Mouse (Mus musculus) thymus, postnatal 36 days (tissue): ENCODE data around the gene Adam23.

Source experiments
- DNase-seq, 2 experiments: peaks; one replicate each; pipeline ENCODE4 v3.0.0; 2022; ENCODE audit warnings: mixed read lengths in 2 of 2

Gene Adam23

GRCm38 (mm10) chr1:63445656-63446046, at the start of gene Adam23:
Gene Adam23 (plus strand): TSS chr1:63445891.
- DNase-seq, result peak in 1 of 2 experiments; percentile 5

- no peak for DNase-seq
Observed at GRCm38 (mm10) chr1:63401130-63401529, 44.6 kb upstream of the Adam23 start.

DNA sequence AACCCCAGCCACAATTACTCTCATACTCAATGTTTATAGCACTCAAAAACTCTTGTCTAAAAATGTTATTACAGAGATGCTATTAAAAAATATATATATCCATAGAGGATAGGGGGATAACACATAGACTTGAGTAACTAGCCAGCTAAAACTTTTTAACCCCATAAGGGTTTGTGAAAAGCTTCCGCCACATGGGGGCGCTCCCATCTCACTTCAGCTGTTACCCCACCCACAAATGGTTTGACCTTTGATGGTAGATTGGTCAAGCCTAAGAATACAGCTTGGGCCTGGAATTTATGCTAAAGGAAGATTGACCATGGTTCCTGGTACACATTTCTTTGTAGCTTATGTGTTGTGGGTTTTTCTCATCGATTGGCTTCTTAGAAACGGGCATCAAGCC, 42.1 kb upstream of the Adam23 start:
- peak; percentile 5 to 6 for DNase-seq

DNA sequence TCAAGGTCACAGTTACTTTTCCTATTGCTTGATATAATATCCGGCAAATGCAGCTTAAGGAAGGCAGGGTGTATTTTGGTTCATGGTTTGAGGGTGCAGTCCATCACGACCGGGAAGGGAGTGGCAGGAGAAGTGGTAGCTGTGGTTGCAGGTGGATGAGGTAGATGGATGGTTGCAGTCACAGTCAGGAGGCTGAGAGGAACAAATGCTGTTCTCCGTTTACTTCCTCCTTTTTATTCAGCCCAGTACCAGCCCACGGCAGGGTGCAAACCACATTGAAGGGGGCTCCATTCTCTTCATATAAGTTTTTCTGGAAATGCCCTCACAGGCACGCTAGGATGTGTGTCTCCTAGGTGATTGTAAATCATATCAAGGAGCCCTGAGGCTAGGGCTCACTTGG, 37.3 kb upstream of the Adam23 start:
- no peak for DNase-seq

DNA sequence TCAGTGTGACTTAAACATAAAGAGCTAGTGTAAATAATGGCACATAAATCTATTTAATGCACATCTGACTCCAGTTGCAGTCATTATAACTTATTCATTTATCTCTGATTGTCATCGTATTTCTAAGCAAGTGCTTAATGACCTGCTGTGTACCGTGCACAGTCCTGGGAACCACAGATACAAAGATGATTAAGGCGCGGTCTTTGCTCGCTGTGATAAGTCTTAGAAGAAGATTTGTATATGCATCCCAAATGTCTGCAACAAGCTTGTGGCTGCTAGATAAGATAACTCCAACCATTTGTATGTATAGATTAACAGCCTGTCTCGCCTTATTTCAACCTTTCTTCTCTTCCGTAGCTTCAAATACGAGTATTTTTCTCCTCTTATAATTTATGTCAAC, 27.2 kb upstream of the Adam23 start:
- DNase-seq, result no peak

- no peak for DNase-seq
Observed at GRCm38 (mm10) chr1:63430668-63431067, 15.0 kb upstream of the Adam23 start.

- no peak for DNase-seq
Observed at GRCm38 (mm10) chr1:63431166-63431565, 14.5 kb upstream of the Adam23 start.

DNA sequence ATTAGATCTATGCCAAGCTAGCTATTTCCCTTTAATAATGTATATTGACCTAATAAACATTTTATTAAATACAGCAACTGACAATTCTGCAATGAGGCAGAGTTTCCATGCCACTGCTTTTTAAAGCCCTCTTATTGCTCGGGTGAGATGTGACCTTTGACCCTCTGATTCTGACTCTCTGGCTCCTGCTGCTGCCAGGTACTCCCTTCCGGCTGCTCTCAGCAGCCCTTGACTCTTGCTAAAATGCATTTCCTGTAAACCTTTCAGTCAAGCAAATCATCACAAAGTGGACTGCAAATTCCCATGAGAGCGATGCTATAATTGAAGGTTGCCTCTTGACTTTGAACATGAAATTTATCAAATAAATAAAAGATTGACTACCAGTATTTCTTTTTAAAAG, 13.8 kb upstream of the Adam23 start:
- DNase-seq, result no peak

DNA sequence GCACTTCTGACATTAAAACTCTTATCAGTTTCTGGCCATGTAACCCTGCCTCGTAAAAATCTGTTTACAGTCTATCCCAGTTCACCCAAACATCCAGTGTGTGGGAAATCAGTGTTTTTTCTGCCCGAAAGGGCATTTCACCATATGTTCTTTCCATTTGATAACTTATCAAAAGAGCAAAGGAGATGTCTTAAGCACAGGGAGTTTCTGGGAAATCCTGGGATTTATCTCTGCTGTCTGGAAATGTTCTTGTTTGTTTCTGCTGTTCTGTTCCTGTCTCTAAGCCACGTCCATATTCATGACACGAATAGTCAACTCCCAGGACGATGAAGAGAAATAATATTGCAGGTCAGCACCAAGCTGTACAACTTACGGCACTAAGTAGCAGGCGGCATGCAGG, 11.6 kb upstream of the Adam23 start:
- DNase-seq, result no peak

DNA sequence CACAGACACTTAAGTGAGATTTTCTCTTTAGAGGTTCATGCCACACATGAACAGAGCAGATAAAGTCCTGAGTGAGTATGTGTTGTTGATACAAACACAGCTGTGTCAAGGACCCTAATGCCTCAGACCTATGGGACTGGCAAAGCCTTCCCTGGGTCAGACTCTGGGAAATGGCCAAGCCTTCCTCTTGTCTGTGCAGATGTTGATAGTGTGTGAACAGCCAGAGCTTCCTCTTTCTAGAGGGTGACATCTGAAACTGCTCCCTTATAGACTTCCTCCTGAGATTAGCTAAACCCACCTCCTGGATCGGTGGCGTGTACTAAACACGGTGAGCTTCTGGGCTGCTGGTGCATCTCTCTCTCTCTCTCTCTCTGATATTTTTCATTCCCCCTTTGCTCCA, 8.2 kb upstream of the Adam23 start:
- DNase-seq, result no peak

DNA sequence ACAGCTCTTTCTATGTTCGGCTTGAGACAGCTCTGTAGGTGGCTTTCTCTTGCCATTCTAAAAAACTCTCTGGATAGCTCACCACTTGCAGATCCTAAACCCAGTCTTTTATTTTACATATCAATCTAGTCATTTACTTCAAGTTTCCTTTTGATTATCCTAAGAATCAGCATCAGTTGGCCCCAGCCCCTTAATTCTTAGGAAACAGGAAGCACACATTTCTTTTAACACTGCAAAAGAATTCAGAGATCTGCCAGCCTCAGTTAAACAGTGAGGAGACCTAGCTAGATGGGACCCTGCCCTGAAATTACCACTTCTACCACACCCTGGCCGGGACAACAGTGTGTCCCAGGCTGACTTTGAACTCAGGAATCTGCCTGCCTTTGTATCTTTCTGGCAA, 3.5 kb upstream of the Adam23 start:
- DNase-seq, result no peak

GRCm38 (mm10) chr1:63442616-63443015, 3.1 kb upstream of the Adam23 start:
- no peak for DNase-seq

DNA sequence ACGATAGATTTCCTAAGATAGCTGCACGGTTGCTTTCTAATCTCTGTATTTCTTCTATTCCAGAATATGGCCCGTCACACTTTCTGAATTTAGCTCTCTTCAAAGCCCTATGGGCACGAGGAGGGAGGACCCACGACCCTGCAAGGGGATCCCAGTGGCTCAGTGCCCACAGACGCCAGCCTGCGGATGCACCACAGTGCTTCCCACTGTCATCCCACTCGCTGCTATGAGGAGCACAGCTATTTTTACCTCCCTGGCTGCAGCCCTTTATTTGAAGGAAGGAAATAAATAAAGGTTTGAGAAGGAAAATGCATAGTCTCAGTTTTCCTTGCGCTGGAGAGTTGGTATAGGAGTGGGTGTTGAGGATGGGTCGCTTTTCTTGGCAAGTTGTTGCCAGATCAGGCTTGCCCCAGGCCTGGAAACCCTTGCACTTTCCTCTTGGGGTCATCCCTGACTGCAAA, 512 bp upstream of the Adam23 start:
- DNase-seq, result no peak

DNA sequence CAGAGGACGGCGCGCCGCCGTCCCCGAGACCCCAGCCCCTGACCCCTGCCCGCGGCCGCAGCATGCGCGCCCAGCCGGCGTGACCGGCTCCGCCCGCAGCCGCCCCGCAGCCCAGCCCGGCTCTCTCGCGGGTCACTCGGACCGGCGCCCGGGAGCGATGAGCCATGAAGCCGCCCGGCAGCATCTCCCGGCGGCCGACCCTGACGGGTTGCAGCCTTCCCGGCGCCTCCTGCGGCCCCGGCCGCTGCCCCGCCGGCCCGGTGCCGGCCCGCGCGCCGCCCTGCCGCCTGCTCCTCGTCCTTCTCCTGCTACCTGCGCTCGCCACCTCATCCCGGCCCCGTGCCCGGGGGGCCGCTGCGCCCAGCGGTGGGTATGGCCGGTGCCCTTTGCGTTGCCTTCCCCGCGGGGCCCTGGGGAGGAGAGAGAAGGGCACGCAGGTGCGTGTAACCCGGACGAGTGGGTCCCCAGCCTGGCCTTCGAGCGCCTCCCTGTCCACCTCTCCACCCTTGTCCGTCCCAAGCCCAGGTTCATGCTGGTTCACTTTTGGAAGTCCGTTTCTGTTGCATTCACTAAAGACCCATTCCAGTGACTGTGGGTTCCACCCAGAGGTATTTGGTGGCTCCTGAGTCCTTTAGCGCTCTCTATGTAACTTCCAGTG, 485 bp downstream of the Adam23 start:
- DNase-seq, result no peak

GRCm38 (mm10) chr1:63446721-63447120, 1.0 kb downstream of the Adam23 start:
- DNase-seq, result no peak

- no peak for DNase-seq
Observed at GRCm38 (mm10) chr1:63450091-63450490, 4.4 kb downstream of the Adam23 start.

GRCm38 (mm10) chr1:63453332-63453887, 7.7 kb downstream of the Adam23 start:
- no peak for DNase-seq

- no peak for DNase-seq
Observed at GRCm38 (mm10) chr1:63457801-63458519, 12.3 kb downstream of the Adam23 start.

GRCm38 (mm10) chr1:63459151-63459550, 13.5 kb downstream of the Adam23 start:
- DNase-seq, result no peak

- no peak for DNase-seq
Observed at GRCm38 (mm10) chr1:63459926-63460325, 14.2 kb downstream of the Adam23 start.

DNA sequence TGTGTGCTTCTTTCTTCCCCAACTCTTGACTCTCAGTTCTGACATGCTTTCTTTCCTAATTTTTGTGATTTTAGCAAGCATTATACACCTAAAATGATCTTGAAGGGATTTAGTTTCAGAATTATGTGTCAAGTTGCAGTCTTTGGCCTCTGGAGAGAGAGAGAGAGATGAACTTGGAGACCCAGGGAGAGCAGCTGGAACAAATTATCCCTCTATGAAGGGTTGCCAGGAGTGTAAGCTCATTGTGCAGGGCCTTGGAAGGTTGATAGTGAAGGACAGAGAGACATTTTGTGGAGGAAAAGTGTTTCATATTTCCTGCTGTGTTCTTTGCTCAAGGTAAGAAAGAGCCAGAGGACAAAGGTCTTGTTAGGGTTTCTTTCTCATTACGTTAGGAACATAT, 18.8 kb downstream of the Adam23 start:
- no peak for DNase-seq

GRCm38 (mm10) chr1:63473272-63473671, 27.6 kb downstream of the Adam23 start:
- no peak for DNase-seq

DNA sequence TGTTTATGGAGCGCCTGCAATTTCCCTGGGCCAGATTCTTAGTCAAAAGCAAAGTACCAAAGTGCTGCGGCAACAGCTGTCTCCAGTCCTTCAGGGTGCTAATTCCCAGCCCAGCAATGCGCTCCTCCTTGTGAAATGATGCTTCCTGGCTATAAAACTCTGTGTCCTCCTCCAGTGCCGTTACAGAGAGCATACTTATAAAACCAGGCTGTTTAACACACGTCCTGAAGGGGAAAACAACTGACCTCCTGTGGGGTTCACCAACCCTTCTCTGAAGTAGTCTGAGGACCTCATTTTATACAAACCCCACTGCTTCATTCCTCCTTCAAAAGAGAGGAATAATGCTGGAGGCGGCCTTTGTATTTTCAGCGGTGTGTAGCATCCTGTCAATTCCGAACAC, 28.0 kb downstream of the Adam23 start:
- no peak for DNase-seq

DNA sequence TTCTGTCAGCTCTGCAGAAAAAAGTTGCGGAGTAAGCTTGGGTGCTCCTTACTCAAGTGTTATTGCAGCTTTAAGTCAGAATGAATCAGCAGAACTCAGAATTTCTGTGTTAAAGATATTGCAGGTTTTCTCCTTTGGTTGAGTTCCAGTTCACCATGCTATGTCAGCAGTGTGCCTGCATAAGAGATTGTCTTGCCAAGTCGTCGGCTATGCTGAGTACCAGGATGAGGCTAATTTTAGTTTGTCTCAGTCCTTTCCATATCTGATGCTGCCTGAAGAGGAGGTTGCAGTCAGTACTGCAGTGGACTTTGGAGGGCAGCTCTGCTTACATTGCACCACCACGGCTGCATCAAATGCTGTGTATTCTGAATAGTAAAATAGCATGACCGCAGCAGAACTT, 33.3 kb downstream of the Adam23 start:
- no peak for DNase-seq
